Mouse (Mus musculus) midbrain, embryonic 16.5 days (tissue): ENCODE measurements around the gene Gm49354. TPM values are rescaled to one million over a fixed set of nuclear protein-coding genes. Genes with fewer than 3 reads are reported as not detected.
"Not testable (repeated sequence)": the region's sequence is repeated elsewhere in the genome, so short reads cannot be mapped to it uniquely, and the experiment has no call there.

Experiments used
- ATAC-seq: fragments of 200-750 bp; cut with Nextera tagmentation; 2 replicates; pipeline ENCODE4 v1.8.0; 2017; ENCODE audit warnings: moderate TSS enrichment
- H3K27ac ChIP-seq: fragments of 300-500 bp; sonication (generic); 2 replicates; pipeline ENCODE4 v1.5.1; 2014; ENCODE audit warnings: mild to moderate bottlenecking, low read length, mixed read lengths
- H3K27me3 ChIP-seq: fragments of 300-500 bp; sonication (generic); 2 replicates; pipeline ENCODE4 v1.6.1; 2014; ENCODE audit warnings: low read depth, low read length, mixed read lengths; ENCODE audit not compliant: control insufficient read depth, insufficient read depth
- H3K36me3 ChIP-seq: fragments of 300-500 bp; sonication (generic); 2 replicates; pipeline ENCODE4 v1.6.1; 2014; ENCODE audit warnings: mild to moderate bottlenecking, low read length, moderate library complexity, mixed read lengths; ENCODE audit not compliant: control insufficient read depth, insufficient read depth
- H3K4me1 ChIP-seq: fragments of 300-500 bp; sonication (generic); 2 replicates; pipeline ENCODE4 v1.6.1; 2014; ENCODE audit warnings: mild to moderate bottlenecking, low read length, mixed read lengths; ENCODE audit not compliant: control insufficient read depth, insufficient read depth
- H3K4me2 ChIP-seq: fragments of 300-500 bp; sonication (generic); 2 replicates; pipeline ENCODE4 v1.6.1; 2014; ENCODE audit warnings: mild to moderate bottlenecking, low read length, mixed read lengths
- H3K4me3 ChIP-seq: fragments of 300-500 bp; sonication (generic); 2 replicates; pipeline ENCODE4 v1.5.1; 2014; ENCODE audit warnings: low read depth, mild to moderate bottlenecking, low read length, moderate library complexity, mixed read lengths
- H3K9ac ChIP-seq: fragments of 300-500 bp; sonication (generic); 2 replicates; pipeline ENCODE4 v1.6.1; 2014; ENCODE audit warnings: low read depth, low read length, mixed read lengths
- H3K9me3 ChIP-seq: fragments of 300-500 bp; sonication (generic); replicated peaks from 2 replicates; pipeline ENCODE4 v1.6.1; 2014; ENCODE audit warnings: mild to moderate bottlenecking, low read length, mixed read lengths; ENCODE audit not compliant: control insufficient read depth, poor library complexity, severe bottlenecking
- WGBS: fragments of 180-500 bp; shearing (Covaris S2); extraction: QIAGEN DNeasy Blood & Tissue Kit; methylation state at CpG from one replicate; pipeline ENCODE4 v1.1.7; 2014; 5-methylcytosine and 5-hydroxymethylcytosine counted together
- polyA plus RNA-seq: library from polyadenylated mRNA; unstranded; fragments of >200 nt; fragmentation: Nextera tagmentation; extraction: Ambion mirVana; gene quantifications from 2 replicates; pipeline ENCODE4 v1.2.1, GENCODE M21; 2015

Gm49354 gene
- polyA plus RNA-seq, 1 experiment from 2014 or later = not detected

DNA sequence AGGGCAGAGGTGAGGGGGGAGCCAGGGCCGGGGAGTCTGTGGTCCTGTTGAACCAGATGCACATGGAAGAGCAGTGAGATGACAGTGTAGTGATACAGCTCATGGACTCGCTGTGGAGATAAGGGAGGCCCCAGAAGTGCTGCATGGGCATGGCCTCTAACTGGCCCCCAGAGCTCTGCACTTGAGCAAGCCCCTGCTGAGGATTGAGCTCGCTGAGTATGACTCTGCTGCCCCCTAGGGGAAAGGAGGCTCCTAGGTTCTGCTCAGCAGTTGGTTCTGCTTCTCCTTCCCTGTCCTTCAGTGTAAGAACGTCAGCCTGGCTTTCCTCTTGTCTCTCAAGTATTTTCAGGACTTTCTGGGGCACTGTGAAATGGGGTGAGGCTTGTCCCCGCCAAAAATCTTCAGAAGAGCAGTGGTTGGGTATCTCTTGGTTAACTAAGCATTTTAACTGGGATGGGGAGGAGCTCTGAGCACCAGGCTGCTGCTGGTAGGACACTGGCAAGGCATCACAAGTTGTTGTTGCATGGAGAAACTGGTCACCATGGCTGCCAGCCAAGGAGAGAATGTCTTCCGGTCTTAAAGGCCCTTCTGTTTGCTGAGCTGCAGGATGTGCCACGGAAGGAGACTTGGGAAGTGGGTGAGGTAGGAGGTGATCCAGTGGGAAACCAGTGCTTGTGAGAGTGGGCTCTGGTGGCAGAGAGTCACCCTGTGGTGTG lies 53.5 kb downstream of the Gm49354 start:
- no peak overlapping the region for H3K27ac ChIP-seq
- ATAC-seq = peak; percentile 82
- H3K9me3 ChIP-seq = no peaks in the 10 kb centered on the region
- no peaks in the 10 kb centered on the region for H3K36me3 ChIP-seq
- H3K4me1 ChIP-seq = 0 out of 2 replicates have a peak, but pooled peaks cover 5% of the 10 kb centered on the region
- H3K4me3 ChIP-seq = no peak overlapping the region
- H3K4me2 ChIP-seq = no peak overlapping the region
- WGBS = 30% methylated on average over 7 of the region's 7 CpGs
- no peaks in the 10 kb centered on the region; the same call in 1 of the 2 replicates for H3K27me3 ChIP-seq
- H3K9ac ChIP-seq = no peak overlapping the region

GRCm38 (mm10) chr13:59726139-59726867 lies 55.7 kb downstream of the Gm49354 start:
- 36% methylated on average over 29 of the region's 29 CpGs for WGBS
- H3K9me3 ChIP-seq = no peaks in the 10 kb centered on the region
- ATAC-seq = no peak
- no peaks in the 10 kb centered on the region; the same call in 1 of the 2 replicates for H3K27me3 ChIP-seq
- no peak overlapping the region for H3K4me3 ChIP-seq
- no peaks in the 10 kb centered on the region for H3K36me3 ChIP-seq
- no peak overlapping the region for H3K27ac ChIP-seq
- H3K9ac ChIP-seq = no peak overlapping the region
- 0 out of 2 replicates have a peak, but pooled peaks cover 5% of the 10 kb centered on the region for H3K4me1 ChIP-seq
- peak overlapping the region; percentile 49 for H3K4me2 ChIP-seq

- 77% methylated on average over 1 of the region's 1 CpGs for WGBS
- H3K9ac ChIP-seq, H3K4me2 ChIP-seq, H3K4me1 ChIP-seq, H3K36me3 ChIP-seq, ATAC-seq, H3K4me3 ChIP-seq, H3K27ac ChIP-seq, H3K9me3 ChIP-seq, H3K27me3 ChIP-seq: not testable (repeated sequence)
These were observed 60.0 kb downstream of the Gm49354 start for GRCm38 (mm10) chr13:59722089-59722488.

- Histone ChIP-seq H3K9me3 (no peaks in the 10 kb centered on the region), H3K4me2 (no peak overlapping the region), H3K27ac (no peak overlapping the region), H3K27me3 (no peaks in the 10 kb centered on the region), H3K4me1 (no peaks in the 10 kb centered on the region; the same call in 1 of the 2 replicates), H3K9ac (no peak overlapping the region), H3K36me3 (no peaks in the 10 kb centered on the region), H3K4me3 (no peak overlapping the region)
- ATAC-seq = no peak
- WGBS = 85% methylated on average over 1 of the region's 1 CpGs
These were observed 62.6 kb downstream of the Gm49354 start for GRCm38 (mm10) chr13:59719475-59719874.

GRCm38 (mm10) chr13:59718857-59719440 lies 63.1 kb downstream of the Gm49354 start:
- not testable (repeated sequence) for H3K4me3 ChIP-seq, H3K9me3 ChIP-seq, H3K4me2 ChIP-seq, H3K27ac ChIP-seq, H3K36me3 ChIP-seq, ATAC-seq, H3K4me1 ChIP-seq, H3K9ac ChIP-seq, H3K27me3 ChIP-seq
- WGBS = 52% methylated on average over 6 of the region's 6 CpGs

GRCm38 (mm10) chr13:59713710-59714109 lies 68.3 kb downstream of the Gm49354 start:
- Histone ChIP-seq H3K27ac (no peak overlapping the region), H3K4me3 (no peak overlapping the region), H3K4me1 (no peaks in the 10 kb centered on the region), H3K4me2 (no peak overlapping the region), H3K36me3 (no peaks in the 10 kb centered on the region), H3K9me3 (no peaks in the 10 kb centered on the region), H3K27me3 (no peaks in the 10 kb centered on the region), H3K9ac (no peak overlapping the region)
- ATAC-seq = no peak
- 51% methylated on average over 3 of the region's 3 CpGs for WGBS

- H3K27ac ChIP-seq, H3K9ac ChIP-seq, H3K4me3 ChIP-seq, H3K27me3 ChIP-seq, ATAC-seq, H3K9me3 ChIP-seq, H3K36me3 ChIP-seq, H3K4me2 ChIP-seq, H3K4me1 ChIP-seq: not testable (repeated sequence)
- WGBS = 75% methylated on average over 3 of the region's 3 CpGs
These were observed 70.1 kb downstream of the Gm49354 start, which contains the start of gene Spata31d1b for GRCm38 (mm10) chr13:59711984-59712383. TSS of gene Spata31d1b (plus strand) at chr13:59712284.

DNA sequence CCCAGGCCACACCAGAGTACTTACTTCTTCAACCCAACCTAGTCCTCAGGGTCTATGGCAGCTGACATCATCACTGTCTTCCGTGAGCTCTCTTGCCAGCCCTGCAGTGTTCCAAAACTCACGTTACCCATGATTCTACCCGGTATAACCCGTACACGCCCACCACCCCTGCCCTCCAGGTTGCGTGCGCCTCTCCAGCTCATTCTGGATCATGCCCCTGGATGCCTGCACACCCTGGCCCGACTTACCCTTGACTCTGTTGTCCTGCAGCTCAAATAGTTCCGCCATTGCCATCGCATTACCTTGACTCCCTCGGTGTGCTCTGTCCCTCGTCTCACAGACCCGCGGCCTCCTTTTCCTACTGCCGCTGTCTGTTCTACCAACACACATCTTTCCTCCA lies 71.8 kb downstream of the Gm49354 start, which contains the start of gene Spata31d1a:
TSS of gene Spata31d1a (minus strand) at position 101 of the 400 bp plus-strand sequence.
- no peak for ATAC-seq
- H3K9ac ChIP-seq = no peak within 1 kb of the TSS
- no peak within 1 kb of the TSS for H3K27ac ChIP-seq
- no peak within 1 kb of the TSS for H3K4me3 ChIP-seq
- no peaks in the 10 kb centered on the region for H3K9me3 ChIP-seq
- H3K4me1 ChIP-seq = no peaks in the 10 kb centered on the region
- H3K36me3 ChIP-seq = no peaks in the 10 kb centered on the region
- 93% methylated on average over 15 of the region's 15 CpGs for WGBS
- no peaks in the 10 kb centered on the region for H3K27me3 ChIP-seq
- H3K4me2 ChIP-seq = no peak within 1 kb of the TSS
